Mouse (Mus musculus) heart, adult 18-20 months (tissue): ENCODE measurements around the gene Fam49a. TPM values are rescaled to one million over a fixed set of nuclear protein-coding genes. Genes with fewer than 3 reads are reported as not detected.

Source experiments
- DNase-seq, 2 experiments: peaks; one replicate each; pipeline ENCODE4 v3.0.0; 2021 to 2022; ENCODE audit warnings: mixed read lengths in 1 of 2
- total RNA-seq, 2 experiments: library from RNA; stranded (reverse); gene quantifications; 2 replicates each; pipeline ENCODE4 v1.2.3; 2021

Fam49a gene
- total RNA-seq, 2 experiments from 2014 or later: 11.2 to 12.2 TPM

GRCm38 (mm10) chr12:12266552-12266951 is 4.6 kb downstream of the Fam49a start:
- no peak for DNase-seq

GRCm38 (mm10) chr12:12270495-12270894 is 8.6 kb downstream of the Fam49a start:
- DNase-seq: peak in 1 of 2 experiments; percentile 61

GRCm38 (mm10) chr12:12274115-12274514 is 12.2 kb downstream of the Fam49a start:
- DNase-seq: no peak

GRCm38 (mm10) chr12:12275124-12275779 is 13.3 kb downstream of the Fam49a start:
- DNase-seq: no peak

GRCm38 (mm10) chr12:12277741-12278463 is 16.0 kb downstream of the Fam49a start:
- no peak for DNase-seq

GRCm38 (mm10) chr12:12278464-12278872 is 16.5 kb downstream of the Fam49a start:
- DNase-seq: no peak

- DNase-seq: peak; percentile 72 to 81
Observed at GRCm38 (mm10) chr12:12283702-12284288, 21.9 kb downstream of the Fam49a start.

GRCm38 (mm10) chr12:12284521-12284920 is 22.6 kb downstream of the Fam49a start:
- peak; percentile 64 to 83 for DNase-seq

- peak in 1 of 2 experiments; percentile 56 for DNase-seq
Observed at GRCm38 (mm10) chr12:12287131-12287786, 25.3 kb downstream of the Fam49a start.

GRCm38 (mm10) chr12:12287787-12288132 is 25.8 kb downstream of the Fam49a start:
- no peak for DNase-seq

- no peak for DNase-seq
Observed at GRCm38 (mm10) chr12:12288586-12288985, 26.6 kb downstream of the Fam49a start.

- DNase-seq: no peak
Observed at GRCm38 (mm10) chr12:12289636-12290035, 27.7 kb downstream of the Fam49a start.

- DNase-seq: no peak
Observed at GRCm38 (mm10) chr12:12292043-12292618, 30.2 kb downstream of the Fam49a start.

- DNase-seq: no peak
Observed at GRCm38 (mm10) chr12:12294380-12295171, 32.6 kb downstream of the Fam49a start.

- DNase-seq: no peak
Observed at GRCm38 (mm10) chr12:12298451-12298850, 36.5 kb downstream of the Fam49a start.

- no peak for DNase-seq
Observed at GRCm38 (mm10) chr12:12299303-12299702, 37.4 kb downstream of the Fam49a start.

- DNase-seq: no peak
Observed at GRCm38 (mm10) chr12:12301149-12301548, 39.2 kb downstream of the Fam49a start.

GRCm38 (mm10) chr12:12301815-12302214 is 39.9 kb downstream of the Fam49a start:
- peak; percentile 72 to 88 for DNase-seq

- DNase-seq: no peak
Observed at GRCm38 (mm10) chr12:12306214-12306613, 44.3 kb downstream of the Fam49a start.

- DNase-seq: no peak
Observed at GRCm38 (mm10) chr12:12306814-12307213, 44.9 kb downstream of the Fam49a start.

GRCm38 (mm10) chr12:12307245-12307644 is 45.3 kb downstream of the Fam49a start:
- DNase-seq: no peak

- peak in 1 of 2 experiments; percentile 54 for DNase-seq
Observed at GRCm38 (mm10) chr12:12313437-12313836, 51.5 kb downstream of the Fam49a start.
